Mouse (Mus musculus) forebrain, embryonic 16.5 days (tissue): ENCODE results near the gene Tbc1d2. TPM values are rescaled to one million over a fixed set of nuclear protein-coding genes. Genes with fewer than 3 reads are reported as not detected.

ENCODE experiments used
- ATAC-seq: fragments of 200-750 bp; cut with Nextera tagmentation; 2 replicates; pipeline ENCODE4 v1.8.0; 2017; ENCODE audit warnings: mild to moderate bottlenecking, moderate library complexity
- H3K27ac ChIP-seq: fragments of 300-500 bp; sonication (generic); 2 replicates; pipeline ENCODE4 v1.5.1; 2014; ENCODE audit warnings: low read length, control low read depth
- H3K27me3 ChIP-seq: fragments of 300-500 bp; sonication (generic); replicated peaks from 2 replicates; pipeline ENCODE4 v1.6.1; 2014; ENCODE audit warnings: low read length; ENCODE audit not compliant: control insufficient read depth, insufficient read depth
- H3K36me3 ChIP-seq: fragments of 300-500 bp; sonication (generic); 2 replicates; pipeline ENCODE4 v1.6.1; 2014; ENCODE audit not compliant: control insufficient read depth, insufficient read depth
- H3K4me1 ChIP-seq: fragments of 300-500 bp; sonication (generic); replicated peaks from 2 replicates; pipeline ENCODE4 v1.6.1; 2014; ENCODE audit warnings: low read length; ENCODE audit not compliant: control insufficient read depth, insufficient read depth
- H3K4me2 ChIP-seq: fragments of 300-500 bp; sonication (generic); 2 replicates; pipeline ENCODE4 v1.6.1; 2014; ENCODE audit warnings: mild to moderate bottlenecking, low read length, control low read depth
- H3K4me3 ChIP-seq: fragments of 300-500 bp; sonication (generic); replicated peaks from 2 replicates; pipeline ENCODE4 v1.5.1; 2014; ENCODE audit warnings: mild to moderate bottlenecking, low read length, control low read depth
- H3K9ac ChIP-seq: fragments of 300-500 bp; sonication (generic); replicated peaks from 2 replicates; pipeline ENCODE4 v1.6.1; 2014; ENCODE audit warnings: low read depth, low read length, control low read depth
- H3K9me3 ChIP-seq: fragments of 300-500 bp; sonication (generic); 2 replicates; pipeline ENCODE4 v1.6.1; 2016; ENCODE audit warnings: low read length; ENCODE audit not compliant: control insufficient read depth
- WGBS: fragments of 180-500 bp; shearing (Covaris S2); extraction: QIAGEN DNeasy Blood & Tissue Kit; methylation state at CpG from one replicate; pipeline ENCODE4 v1.1.7; 2014; 5-methylcytosine and 5-hydroxymethylcytosine counted together
- polyA plus RNA-seq: library from polyadenylated mRNA; unstranded; fragments of >200 nt; fragmentation: Nextera tagmentation; extraction: Ambion mirVana; gene quantifications from 2 replicates; pipeline ENCODE4 v1.2.1, GENCODE M21; 2015

Gene Tbc1d2
- polyA plus RNA-seq, 1 experiment from 2014 or later = 0.79 TPM

DNA sequence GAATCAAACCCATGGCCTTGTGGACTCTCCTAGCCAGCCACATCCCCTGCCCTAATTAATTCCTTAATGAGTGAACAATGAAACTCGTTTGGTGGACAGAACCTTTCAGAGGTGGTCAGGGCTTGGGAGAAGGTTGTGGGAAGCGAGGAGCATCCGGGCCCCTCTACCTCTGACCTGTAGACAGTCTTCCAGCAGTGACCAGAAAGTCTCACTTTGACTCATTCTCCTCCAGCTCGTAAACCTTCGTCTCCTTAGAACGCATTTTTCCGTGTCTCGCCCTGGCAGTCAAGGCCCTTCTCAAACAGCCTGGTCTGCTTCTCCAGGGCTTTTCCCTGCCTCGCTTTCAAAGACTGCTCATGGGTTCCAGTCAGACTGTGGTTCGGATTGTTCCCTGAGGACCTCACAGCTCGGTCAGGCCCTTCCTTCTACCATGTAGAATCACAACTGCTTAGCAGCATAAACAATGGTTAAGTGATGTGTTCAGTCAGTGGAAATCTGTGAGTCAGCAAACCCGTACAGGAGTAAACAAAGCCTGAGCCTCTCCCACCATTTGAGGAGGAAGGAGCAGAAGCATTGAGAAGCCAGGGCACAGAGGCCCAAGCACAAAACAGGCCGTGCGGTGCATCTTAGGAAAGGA is 89.8 kb downstream of the Tbc1d2 start:
- Histone ChIP-seq H3K27me3 (no peaks in the 10 kb centered on the region), H3K9ac (no peak overlapping the region), H3K9me3 (no peaks in the 10 kb centered on the region), H3K36me3 (no peaks in the 10 kb centered on the region), H3K27ac (no peak overlapping the region), H3K4me3 (no peak overlapping the region), H3K4me1 (no peaks in the 10 kb centered on the region), H3K4me2 (no peak overlapping the region)
- no peak for ATAC-seq
- WGBS = 75% methylated on average over 14 of the region's 14 CpGs

DNA sequence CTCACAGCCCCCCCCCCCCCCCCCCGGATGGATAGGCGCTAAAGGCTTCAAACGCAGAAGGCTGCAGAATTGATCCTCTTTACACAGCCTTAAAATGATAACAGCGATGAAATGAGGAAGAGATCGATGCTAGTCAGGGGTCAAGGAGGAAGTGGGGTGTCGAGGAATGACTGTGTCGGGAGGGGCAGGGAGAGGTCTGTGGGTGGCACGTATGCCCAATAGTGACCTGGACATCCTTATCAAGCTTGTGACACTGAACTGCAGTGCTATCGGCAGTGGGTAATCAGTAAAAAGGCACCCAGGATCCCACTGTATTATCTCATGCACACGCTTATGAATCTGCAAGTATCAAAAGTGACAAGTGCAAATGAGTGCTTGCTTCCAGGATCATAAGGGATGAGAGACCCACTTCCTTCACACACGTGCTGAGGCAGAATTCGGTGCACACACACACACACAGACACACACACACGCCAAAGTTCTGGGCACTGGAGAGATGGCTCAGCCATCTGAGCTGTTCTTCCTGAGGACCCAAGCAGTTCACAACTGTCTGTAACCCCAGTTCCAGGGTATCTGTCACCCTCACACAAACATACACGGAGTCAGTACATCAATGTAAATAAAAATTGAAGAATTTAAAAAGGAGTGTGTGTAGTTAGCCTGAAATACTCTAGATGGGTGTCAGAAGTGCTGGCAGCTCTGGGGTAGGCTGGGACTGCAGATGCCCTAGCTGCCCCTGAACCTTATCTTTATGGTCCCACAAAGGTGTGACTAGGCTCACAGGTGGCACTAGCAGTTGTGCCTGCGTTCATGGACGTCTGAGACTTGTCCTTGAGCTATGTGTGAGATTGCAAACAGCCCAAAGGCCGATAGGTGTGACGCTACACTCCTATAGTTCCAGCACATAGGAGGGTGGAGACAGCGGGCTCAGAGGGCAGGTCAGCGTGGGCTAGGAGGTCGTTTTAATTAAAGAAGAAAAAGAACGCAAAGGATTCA is 91.0 kb downstream of the Tbc1d2 start:
- Histone ChIP-seq H3K27ac (no peak overlapping the region), H3K4me2 (no peak overlapping the region), H3K27me3 (no peaks in the 10 kb centered on the region), H3K36me3 (no peaks in the 10 kb centered on the region), H3K9me3 (no peaks in the 10 kb centered on the region), H3K9ac (no peak overlapping the region), H3K4me3 (no peak overlapping the region), H3K4me1 (no peaks in the 10 kb centered on the region)
- 83% methylated on average over 21 of the region's 22 CpGs for WGBS
- ATAC-seq = no peak

GRCm38 (mm10) chr4:46556933-46557332 is 93.1 kb downstream of the Tbc1d2 start:
- Histone ChIP-seq H3K27ac (no peak overlapping the region), H3K27me3 (no peaks in the 10 kb centered on the region), H3K4me3 (no peak overlapping the region), H3K36me3 (no peaks in the 10 kb centered on the region), H3K9me3 (no peaks in the 10 kb centered on the region), H3K4me2 (no peak overlapping the region), H3K4me1 (no peaks in the 10 kb centered on the region), H3K9ac (no peak overlapping the region)
- ATAC-seq = no peak
- 80% methylated on average over 3 of the region's 3 CpGs for WGBS

GRCm38 (mm10) chr4:46555762-46556161 is 94.2 kb downstream of the Tbc1d2 start:
- Histone ChIP-seq H3K4me3 (no peak overlapping the region), H3K4me1 (no peaks in the 10 kb centered on the region), H3K27me3 (no peaks in the 10 kb centered on the region), H3K4me2 (no peak overlapping the region), H3K9ac (no peak overlapping the region), H3K36me3 (no peaks in the 10 kb centered on the region), H3K9me3 (no peaks in the 10 kb centered on the region), H3K27ac (no peak overlapping the region)
- WGBS = 84% methylated on average over 9 of the region's 9 CpGs
- ATAC-seq = no peak

Other genes starting within 250 kb of the Tbc1d2 start
- 0.09 and 0.10 TPM in 2 replicates for gene Hemgn, start 236.7 kb downstream of the Tbc1d2 start, polyA plus RNA-seq
- 105 and 114 TPM in 2 replicates for gene Anp32b, start 199.3 kb downstream of the Tbc1d2 start, polyA plus RNA-seq
- gene Nans, start 161.0 kb downstream of the Tbc1d2 start, polyA plus RNA-seq = 81.1 and 85.5 TPM in 2 replicates
- gene Trim14, start 114.1 kb downstream of the Tbc1d2 start, polyA plus RNA-seq = 0.85 and 1.4 TPM in 2 replicates
- 5.6 and 7.6 TPM in 2 replicates for gene Coro2a, start 48.0 kb downstream of the Tbc1d2 start, polyA plus RNA-seq